Mouse (Mus musculus): ENCODE data around the gene Hvcn1.

GRCm38 (mm10) chr5:122175961-122176360 is 30.6 kb upstream of the Hvcn1 start:
- TF ChIP-seq CTCF (IDR thresholded peaks at IDR 0.05; ENCODE audit: low read depth, low read length) (no peak), POLR2AphosphoS5 (IDR thresholded peaks at IDR 0.05; ENCODE audit: insufficient replicate concordance, low read depth, low read length) (no peak), GATA1 (IDR thresholded peaks at IDR 0.05; ENCODE audit: borderline replicate concordance, low read length) (no peak)
